Mouse (Mus musculus): ENCODE data around the gene Tmc3.

GRCm38 (mm10) chr7:83654938-83655630, 70.4 kb downstream of the Tmc3 start:
- TF ChIP-seq POLR2A (IDR thresholded peaks at IDR 0.05; ENCODE audit: low read depth, low read length), result peak; percentile 69
- TF ChIP-seq CTCF (IDR thresholded peaks at IDR 0.05; ENCODE audit: extremely low read depth, insufficient read length, insufficient replicate concordance, low read depth, low read length), result no peak

Measured in small intestine, adult 2 months (tissue).